Mouse (Mus musculus): ENCODE results near the gene Uvrag. TPM values are rescaled to one million over a fixed set of nuclear protein-coding genes. Genes with fewer than 3 reads are reported as not detected.

Gene Uvrag
- polyA plus RNA-seq, 1 experiment from 2014 or later: 12.8 TPM

- Histone ChIP-seq H3K27ac (peak overlapping the region; percentile 2), H3K9me3 (no peaks in the 10 kb centered on the region), H3K36me3 (no peaks in the 10 kb centered on the region), H3K4me1 (replicated peaks) (peaks cover 40% of the 10 kb centered on the region), H3K27me3 (ENCODE audit: insufficient read depth, poor library complexity, severe bottlenecking) (no peaks in the 10 kb centered on the region), H3K4me3 (no peak overlapping the region)
- 81% methylated on average over 7 of the region's 7 CpGs for WGBS
- peak; percentile 16 for DNase-seq (ENCODE audit: low spot score)
These were observed 20.1 kb upstream of the Uvrag start for GRCm38 (mm10) chr7:99160995-99161394.

- Histone ChIP-seq H3K4me3 (no peak overlapping the region), H3K36me3 (no peaks in the 10 kb centered on the region), H3K9me3 (no peaks in the 10 kb centered on the region), H3K4me1 (replicated peaks) (peaks cover 52% of the 10 kb centered on the region), H3K27ac (no peak overlapping the region), H3K27me3 (ENCODE audit: insufficient read depth, poor library complexity, severe bottlenecking) (no peaks in the 10 kb centered on the region)
- WGBS: 71% methylated on average over 2 of the region's 2 CpGs
- no peak for DNase-seq (ENCODE audit: low spot score)
These were observed 18.5 kb upstream of the Uvrag start for GRCm38 (mm10) chr7:99159446-99159845.

GRCm38 (mm10) chr7:99158904-99159303 lies 18.0 kb upstream of the Uvrag start:
- WGBS: 72% methylated on average over 5 of the region's 5 CpGs
- no peaks in the 10 kb centered on the region for H3K36me3 ChIP-seq
- DNase-seq (ENCODE audit: low spot score): no peak

GRCm38 (mm10) chr7:99158011-99158410 lies 17.1 kb upstream of the Uvrag start:
- H3K4me3 ChIP-seq: no peak overlapping the region
- DNase-seq (ENCODE audit: low spot score): no peak
- WGBS: 91% methylated on average over 8 of the region's 8 CpGs
- no peak overlapping the region for H3K27ac ChIP-seq
- H3K4me1 ChIP-seq (replicated peaks): peaks cover 59% of the 10 kb centered on the region
- H3K9me3 ChIP-seq: no peaks in the 10 kb centered on the region
- H3K27me3 ChIP-seq (ENCODE audit: insufficient read depth, poor library complexity, severe bottlenecking): no peaks in the 10 kb centered on the region
- H3K36me3 ChIP-seq: no peaks in the 10 kb centered on the region

More at GRCm38 (mm10) chr7:99158904-99159303, 18.0 kb upstream of the Uvrag start:
- no peaks in the 10 kb centered on the region for H3K27me3 ChIP-seq (ENCODE audit: insufficient read depth, poor library complexity, severe bottlenecking)
- H3K4me3 ChIP-seq: no peak overlapping the region
- H3K9me3 ChIP-seq: no peaks in the 10 kb centered on the region
- no peak overlapping the region for H3K27ac ChIP-seq
- H3K4me1 ChIP-seq (replicated peaks): peaks cover 56% of the 10 kb centered on the region

- Histone ChIP-seq H3K27ac (no peak overlapping the region), H3K4me1 (replicated peaks) (peaks cover 55% of the 10 kb centered on the region), H3K4me3 (no peak overlapping the region), H3K27me3 (ENCODE audit: insufficient read depth, poor library complexity, severe bottlenecking) (no peaks in the 10 kb centered on the region), H3K9me3 (no peaks in the 10 kb centered on the region), H3K36me3 (no peaks in the 10 kb centered on the region)
- DNase-seq (ENCODE audit: low spot score): no peak
- WGBS: 87% methylated on average over 10 of the region's 10 CpGs
These were observed 15.8 kb upstream of the Uvrag start for GRCm38 (mm10) chr7:99156737-99157136.

- H3K9me3 ChIP-seq: no peaks in the 10 kb centered on the region
- 28% methylated on average over 17 of the region's 17 CpGs for WGBS
- peaks cover 44% of the 10 kb centered on the region for H3K4me1 ChIP-seq (replicated peaks)
- H3K36me3 ChIP-seq: no peaks in the 10 kb centered on the region
- no peaks in the 10 kb centered on the region for H3K27me3 ChIP-seq (ENCODE audit: insufficient read depth, poor library complexity, severe bottlenecking)
- peak overlapping the region; percentile 80 for H3K27ac ChIP-seq
- peak overlapping the region; percentile 40 for H3K4me3 ChIP-seq
- DNase-seq (ENCODE audit: low spot score): peak; percentile 77
These were observed 14.7 kb upstream of the Uvrag start for GRCm38 (mm10) chr7:99155311-99156289.

- no peaks in the 10 kb centered on the region for H3K27me3 ChIP-seq (ENCODE audit: insufficient read depth, poor library complexity, severe bottlenecking)
- H3K36me3 ChIP-seq: no peaks in the 10 kb centered on the region
- no peak overlapping the region for H3K4me3 ChIP-seq
- H3K9me3 ChIP-seq: no peaks in the 10 kb centered on the region
- 56% methylated on average over 8 of the region's 8 CpGs for WGBS
- peak; percentile 43 for DNase-seq (ENCODE audit: low spot score)
- peaks cover 41% of the 10 kb centered on the region for H3K4me1 ChIP-seq (replicated peaks)
- peak overlapping the region; percentile 45; the same call in 1 of the 2 replicates for H3K27ac ChIP-seq
These were observed 13.8 kb upstream of the Uvrag start for GRCm38 (mm10) chr7:99154648-99155151.

GRCm38 (mm10) chr7:99153686-99154202 lies 12.8 kb upstream of the Uvrag start:
- no peak overlapping the region for H3K27ac ChIP-seq
- H3K27me3 ChIP-seq (ENCODE audit: insufficient read depth, poor library complexity, severe bottlenecking): no peaks in the 10 kb centered on the region
- H3K4me1 ChIP-seq (replicated peaks): peaks cover 31% of the 10 kb centered on the region
- 91% methylated on average over 11 of the region's 11 CpGs for WGBS
- H3K36me3 ChIP-seq: no peaks in the 10 kb centered on the region
- no peak overlapping the region for H3K4me3 ChIP-seq
- no peak for DNase-seq (ENCODE audit: low spot score)
- no peaks in the 10 kb centered on the region for H3K9me3 ChIP-seq

GRCm38 (mm10) chr7:99152756-99153155 lies 11.8 kb upstream of the Uvrag start:
- DNase-seq (ENCODE audit: low spot score): no peak
- 88% methylated on average over 8 of the region's 8 CpGs for WGBS
- no peaks in the 10 kb centered on the region for H3K27me3 ChIP-seq (ENCODE audit: insufficient read depth, poor library complexity, severe bottlenecking)
- no peaks in the 10 kb centered on the region for H3K36me3 ChIP-seq
- H3K27ac ChIP-seq: no peak overlapping the region
- H3K9me3 ChIP-seq: no peaks in the 10 kb centered on the region
- peaks cover 28% of the 10 kb centered on the region for H3K4me1 ChIP-seq (replicated peaks)
- no peak overlapping the region for H3K4me3 ChIP-seq

- H3K36me3 ChIP-seq: no peaks in the 10 kb centered on the region
- H3K27me3 ChIP-seq (ENCODE audit: insufficient read depth, poor library complexity, severe bottlenecking): no peaks in the 10 kb centered on the region
- no peaks in the 10 kb centered on the region for H3K9me3 ChIP-seq
- H3K4me3 ChIP-seq: no peak overlapping the region
- WGBS: 5% methylated on average over 7 of the region's 7 CpGs
- H3K4me1 ChIP-seq (replicated peaks): peaks cover 22% of the 10 kb centered on the region
- peak; percentile 92 for DNase-seq (ENCODE audit: low spot score)
- no peak overlapping the region for H3K27ac ChIP-seq
These were observed 10.4 kb upstream of the Uvrag start for GRCm38 (mm10) chr7:99151342-99151741.

GRCm38 (mm10) chr7:99149017-99149416 lies 8.1 kb upstream of the Uvrag start:
- H3K36me3 ChIP-seq: no peaks in the 10 kb centered on the region
- peaks cover 15% of the 10 kb centered on the region for H3K4me1 ChIP-seq (replicated peaks)
- H3K9me3 ChIP-seq: no peaks in the 10 kb centered on the region
- H3K4me3 ChIP-seq: no peak overlapping the region
- DNase-seq (ENCODE audit: low spot score): no peak
- H3K27me3 ChIP-seq (ENCODE audit: insufficient read depth, poor library complexity, severe bottlenecking): no peaks in the 10 kb centered on the region
- no peak overlapping the region for H3K27ac ChIP-seq
- 71% methylated on average over 1 of the region's 1 CpGs for WGBS

- WGBS: 88% methylated on average over 7 of the region's 7 CpGs
These were observed 6.6 kb upstream of the Uvrag start for GRCm38 (mm10) chr7:99147494-99147893.

GRCm38 (mm10) chr7:99146906-99147305 lies 6.0 kb upstream of the Uvrag start:
- H3K36me3 ChIP-seq: no peaks in the 10 kb centered on the region
- peaks cover 19% of the 10 kb centered on the region for H3K4me1 ChIP-seq (replicated peaks)
- H3K9me3 ChIP-seq: no peaks in the 10 kb centered on the region
- 79% methylated on average over 7 of the region's 7 CpGs for WGBS
- no peak overlapping the region for H3K4me3 ChIP-seq
- H3K27ac ChIP-seq: no peak overlapping the region
- no peak for DNase-seq (ENCODE audit: low spot score)
- H3K27me3 ChIP-seq (ENCODE audit: insufficient read depth, poor library complexity, severe bottlenecking): no peaks in the 10 kb centered on the region

More at GRCm38 (mm10) chr7:99147494-99147893, 6.6 kb upstream of the Uvrag start:
- no peak for DNase-seq (ENCODE audit: low spot score)
- peaks cover 13% of the 10 kb centered on the region for H3K4me1 ChIP-seq (replicated peaks)
- no peaks in the 10 kb centered on the region for H3K9me3 ChIP-seq
- no peaks in the 10 kb centered on the region for H3K36me3 ChIP-seq
- H3K4me3 ChIP-seq: no peak overlapping the region
- H3K27me3 ChIP-seq (ENCODE audit: insufficient read depth, poor library complexity, severe bottlenecking): no peaks in the 10 kb centered on the region
- no peak overlapping the region for H3K27ac ChIP-seq

Data from hindbrain, embryonic 10.5 days (tissue).